Mouse (Mus musculus) hematopoietic stem cell, adult 5-6 weeks (primary cell): Measurements from ENCODE around the gene Tfap2c. TPM values are rescaled to one million over a fixed set of nuclear protein-coding genes. Genes with fewer than 3 reads are reported as not detected.

Source experiments
- ATAC-seq, 2 experiments: fragments of 125-278 bp in 1 of 2; replicated peaks in 1 of 2; 2 replicates each; pipeline ENCODE4 v1.8.0; 2016 to 2017; ENCODE audit warnings: inconsistent platforms in 2 of 2, mild to moderate bottlenecking in 2 of 2, moderate number of reproducible peaks in 2 of 2, low read depth in 1 of 2, moderate TSS enrichment in 1 of 2; ENCODE audit not compliant: low FRiP score in 2 of 2, poor library complexity in 2 of 2, severe bottlenecking in 2 of 2, insufficient read depth in 1 of 2, low TSS enrichment in 1 of 2
- total RNA-seq: library from RNA; stranded (forward); fragments of 172-1452, 232-1000 nt; gene quantifications from 2 replicates; pipeline ENCODE4 v1.2.3, GENCODE M21; 2017

Gene Tfap2c
- total RNA-seq, 1 experiment from 2014 or later = not detected

- no peak for ATAC-seq
Observed at GRCm38 (mm10) chr2:172589048-172589447, 39.7 kb downstream of the Tfap2c start.

DNA sequence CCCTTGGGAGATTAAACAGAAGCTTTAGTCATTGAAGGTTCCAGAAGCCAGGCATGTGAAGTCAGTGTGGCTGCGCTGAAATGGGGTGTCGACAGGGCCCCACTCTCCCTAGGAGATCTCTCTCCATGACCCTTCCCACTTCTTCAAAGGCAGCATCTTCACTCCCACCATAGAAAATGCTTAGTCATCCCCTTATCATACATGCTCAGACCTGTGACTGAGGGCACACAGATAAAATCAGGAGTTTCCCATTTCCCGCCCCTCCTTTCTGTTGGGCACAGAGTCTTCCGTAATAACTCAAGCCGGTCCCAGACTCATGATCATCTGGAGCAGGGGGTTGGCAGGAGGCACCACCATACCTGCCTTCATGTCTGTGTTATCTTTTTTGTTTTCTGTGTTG lies 41.4 kb downstream of the Tfap2c start:
- ATAC-seq = no peak

DNA sequence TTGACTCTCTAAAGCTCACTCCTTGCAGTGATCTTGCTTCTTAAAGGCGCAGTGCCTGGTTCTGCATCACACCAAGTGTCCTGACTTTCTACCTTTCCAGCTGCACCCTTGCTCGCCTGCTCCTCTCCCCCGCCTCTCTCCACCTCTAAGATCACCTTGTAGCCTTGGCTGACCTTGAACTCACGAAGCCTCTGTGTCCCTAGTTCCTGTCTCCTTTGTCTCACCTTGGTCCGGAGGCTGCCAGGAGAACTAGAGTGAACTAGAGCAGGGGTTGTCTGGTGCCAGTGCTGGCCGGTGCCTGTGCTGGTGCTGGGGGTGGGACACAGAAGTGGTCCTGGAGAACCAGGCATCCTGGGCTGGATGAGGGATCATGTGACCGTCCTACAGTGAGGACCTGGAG lies 44.9 kb downstream of the Tfap2c start:
- ATAC-seq = no peak

GRCm38 (mm10) chr2:172597056-172597455 lies 47.7 kb downstream of the Tfap2c start:
- ATAC-seq = no peak

- no peak for ATAC-seq
Observed at GRCm38 (mm10) chr2:172597881-172598280, 48.5 kb downstream of the Tfap2c start.

DNA sequence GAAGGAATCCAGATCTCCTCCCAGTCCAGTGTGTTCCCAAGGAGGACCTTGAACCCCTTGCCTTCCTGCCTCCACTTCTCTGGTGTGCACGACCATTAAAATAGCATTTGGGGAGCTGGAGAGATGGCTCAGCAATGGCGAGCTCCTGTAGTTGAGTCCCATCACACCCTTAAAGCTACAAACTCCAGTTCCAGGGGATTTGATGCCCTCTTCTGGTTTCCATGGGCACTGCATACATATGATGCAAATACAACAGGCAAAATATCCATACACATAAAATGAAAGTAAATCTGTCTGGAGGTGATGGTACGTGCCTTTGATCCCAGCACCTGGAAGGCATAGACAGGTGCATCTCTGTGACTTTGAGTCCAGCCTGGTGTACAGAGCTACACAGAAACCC lies 55.2 kb downstream of the Tfap2c start:
- no peak for ATAC-seq

- no peak for ATAC-seq
Observed at GRCm38 (mm10) chr2:172605642-172606041, 56.2 kb downstream of the Tfap2c start.

DNA sequence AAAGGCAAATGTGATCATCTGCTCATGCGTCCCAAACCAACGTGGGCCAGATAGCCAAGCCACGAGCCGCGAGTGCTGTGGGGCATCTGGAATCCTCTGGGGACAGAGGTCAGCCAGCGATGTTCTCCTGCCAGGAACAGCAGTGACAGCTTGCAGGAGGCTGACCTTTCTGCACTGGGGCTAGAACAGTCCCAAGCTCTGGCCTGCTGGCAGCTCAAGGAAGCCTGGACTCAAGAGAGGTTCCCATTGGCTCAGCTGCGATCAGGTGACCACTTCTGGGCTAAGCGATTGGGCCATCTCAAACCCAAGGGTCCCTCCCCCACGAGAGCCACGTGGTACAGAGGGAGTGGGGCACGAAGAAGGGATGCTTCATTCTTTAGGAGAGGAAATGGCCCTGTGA lies 58.3 kb downstream of the Tfap2c start:
- no peak for ATAC-seq

Other genes starting within 250 kb of the Tfap2c start
- gene Fam210b, start 204.0 kb upstream of the Tfap2c start, total RNA-seq = 4.8 and 5.3 TPM in 2 replicates
- 42.8 and 50.7 TPM in 2 replicates for gene Aurka, start 179.1 kb upstream of the Tfap2c start, total RNA-seq
- gene Cstf1, start 178.9 kb upstream of the Tfap2c start, total RNA-seq = 28.4 and 41.6 TPM in 2 replicates
- gene Cass4, start 155.8 kb upstream of the Tfap2c start, total RNA-seq = 1.0 and 2.7 TPM in 2 replicates
- gene Rtf2, start 109.0 kb upstream of the Tfap2c start, total RNA-seq = 159 and 187 TPM in 2 replicates
- gene Gcnt7, start 91.0 kb upstream of the Tfap2c start, total RNA-seq = 0.13 and 0.15 TPM in 2 replicates
- 3.1 and 3.4 TPM in 2 replicates for gene Fam209, start 77.1 kb upstream of the Tfap2c start, total RNA-seq